Mouse (Mus musculus): Measurements from ENCODE around the gene Gna12. TPM values are rescaled to one million over a fixed set of nuclear protein-coding genes. Genes with fewer than 3 reads are reported as not detected.

Gna12 gene
- polyA plus RNA-seq, 1 experiment from 2014 or later: 65.0 TPM

DNA sequence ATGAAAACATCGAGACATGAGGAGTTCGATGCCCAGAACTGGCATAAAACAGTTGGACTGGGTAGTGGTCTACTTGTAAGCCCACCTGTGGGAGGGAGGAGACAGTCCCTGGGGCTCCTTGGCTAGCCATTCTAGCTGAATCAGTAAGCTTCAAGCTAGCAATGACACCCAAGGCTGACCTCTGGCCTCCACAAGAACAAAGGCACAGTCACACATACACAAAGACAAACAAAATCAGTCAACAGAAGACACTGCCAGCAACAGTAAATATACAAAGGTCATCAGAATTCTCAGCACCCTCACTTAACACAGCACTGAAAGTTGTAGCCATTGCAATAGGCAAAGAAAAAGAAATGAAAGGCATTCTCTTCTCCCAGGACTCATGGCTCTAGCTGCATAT is 6.8 kb downstream of the Gna12 start:
- Histone ChIP-seq H3K4me3 (ENCODE audit: low read depth, low read length) (no peak overlapping the region), H3K9me3 (ENCODE audit: control insufficient read depth, low read length) (no peaks in the 10 kb centered on the region), H3K36me3 (ENCODE audit: control insufficient read depth, insufficient read depth, low read length) (no peaks in the 10 kb centered on the region), H3K27me3 (ENCODE audit: control insufficient read depth, insufficient read depth, low read length) (no peaks in the 10 kb centered on the region), H3K4me2 (ENCODE audit: low read depth) (no peak overlapping the region), H3K4me1 (ENCODE audit: control insufficient read depth, insufficient read depth, low read length) (peaks cover 10% of the 10 kb centered on the region; the same call in 1 of the 2 replicates), H3K9ac (ENCODE audit: low read length) (no peak overlapping the region), H3K27ac (ENCODE audit: low read depth, low read length) (no peak overlapping the region)
- WGBS: 94% methylated on average over 2 of the region's 2 CpGs
- ATAC-seq (ENCODE audit: insufficient read depth, low FRiP score, low TSS enrichment) (no peak), DNase-seq (ENCODE audit: low spot score) (no peak)

DNA sequence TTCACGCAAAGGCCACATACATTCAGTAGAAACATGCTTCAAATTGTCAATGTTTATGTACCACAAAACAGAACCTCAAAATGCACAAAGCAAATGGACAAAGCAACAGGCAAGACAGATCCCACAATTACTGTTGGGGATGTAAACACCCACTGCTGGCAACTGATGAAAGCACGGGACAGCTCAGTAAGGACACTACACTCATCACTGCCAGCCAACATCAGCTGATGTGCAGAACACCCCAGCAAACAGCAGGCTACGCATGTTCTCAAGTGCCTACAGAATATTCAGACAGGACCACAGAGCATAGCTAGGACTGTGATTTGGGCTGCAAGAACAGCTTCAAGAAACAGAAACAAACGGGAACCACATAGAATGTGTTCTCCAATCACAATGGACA is 8.3 kb downstream of the Gna12 start:
- Histone ChIP-seq H3K9me3 (ENCODE audit: control insufficient read depth, low read length) (no peaks in the 10 kb centered on the region), H3K4me3 (ENCODE audit: low read depth, low read length) (no peak overlapping the region), H3K27me3 (ENCODE audit: control insufficient read depth, insufficient read depth, low read length) (no peaks in the 10 kb centered on the region), H3K36me3 (ENCODE audit: control insufficient read depth, insufficient read depth, low read length) (no peaks in the 10 kb centered on the region), H3K4me2 (ENCODE audit: low read depth) (no peak overlapping the region), H3K4me1 (ENCODE audit: control insufficient read depth, insufficient read depth, low read length) (peaks cover 3% of the 10 kb centered on the region; the same call in 1 of the 2 replicates), H3K27ac (ENCODE audit: low read depth, low read length) (no peak overlapping the region), H3K9ac (ENCODE audit: low read length) (no peak overlapping the region)
- ATAC-seq (ENCODE audit: insufficient read depth, low FRiP score, low TSS enrichment) (no peak), DNase-seq (ENCODE audit: low spot score) (no peak)
- WGBS: 94% methylated on average over 4 of the region's 4 CpGs

DNA sequence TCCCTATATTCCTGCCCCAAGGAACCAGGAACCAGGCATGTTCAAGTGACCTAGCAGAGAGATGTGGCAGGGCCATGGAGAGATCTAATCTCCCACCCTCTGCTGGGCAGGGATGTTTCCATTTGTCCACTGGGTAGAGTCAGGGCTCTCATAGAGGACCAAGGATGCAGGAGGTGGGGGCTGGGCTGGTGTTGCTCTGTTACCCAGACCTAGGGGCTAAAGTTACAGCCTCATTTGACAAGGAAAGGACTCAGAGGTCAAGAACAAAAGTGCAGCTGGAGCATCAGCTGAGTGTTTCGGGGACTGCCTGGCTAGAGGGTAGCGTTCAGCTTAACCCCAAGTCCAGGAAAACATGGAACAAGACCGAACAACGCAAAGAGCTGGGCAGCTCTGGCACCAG is 9.7 kb downstream of the Gna12 start:
- no peak overlapping the region for H3K27ac ChIP-seq (ENCODE audit: low read depth, low read length)
- H3K9ac ChIP-seq (ENCODE audit: low read length): no peak overlapping the region
- no peaks in the 10 kb centered on the region for H3K27me3 ChIP-seq (ENCODE audit: control insufficient read depth, insufficient read depth, low read length)
- no peak overlapping the region for H3K4me3 ChIP-seq (ENCODE audit: low read depth, low read length)
- no peak overlapping the region for H3K4me2 ChIP-seq (ENCODE audit: low read depth)
- no peaks in the 10 kb centered on the region for H3K36me3 ChIP-seq (ENCODE audit: control insufficient read depth, insufficient read depth, low read length)
- no peaks in the 10 kb centered on the region for H3K9me3 ChIP-seq (ENCODE audit: control insufficient read depth, low read length)
- no peak for DNase-seq (ENCODE audit: low spot score)
- peaks cover 3% of the 10 kb centered on the region; the same call in 1 of the 2 replicates for H3K4me1 ChIP-seq (ENCODE audit: control insufficient read depth, insufficient read depth, low read length)
- 79% methylated on average over 4 of the region's 4 CpGs for WGBS
- no peak for ATAC-seq (ENCODE audit: insufficient read depth, low FRiP score, low TSS enrichment)

- no peaks in the 10 kb centered on the region for H3K27me3 ChIP-seq (ENCODE audit: control insufficient read depth, insufficient read depth, low read length)
- H3K4me3 ChIP-seq (ENCODE audit: low read depth, low read length): no peak overlapping the region
- ATAC-seq (ENCODE audit: insufficient read depth, low FRiP score, low TSS enrichment): no peak
- no peak for DNase-seq (ENCODE audit: low spot score)
- WGBS: 73% methylated on average over 4 of the region's 4 CpGs
- H3K4me2 ChIP-seq (ENCODE audit: low read depth): no peak overlapping the region
- no peaks in the 10 kb centered on the region for H3K9me3 ChIP-seq (ENCODE audit: control insufficient read depth, low read length)
- H3K36me3 ChIP-seq (ENCODE audit: control insufficient read depth, insufficient read depth, low read length): no peaks in the 10 kb centered on the region
- H3K9ac ChIP-seq (ENCODE audit: low read length): no peak overlapping the region
- H3K4me1 ChIP-seq (ENCODE audit: control insufficient read depth, insufficient read depth, low read length): peaks cover 3% of the 10 kb centered on the region; the same call in 1 of the 2 replicates
- no peak overlapping the region for H3K27ac ChIP-seq (ENCODE audit: low read depth, low read length)
Measured at GRCm38 (mm10) chr5:140819594-140819993, 10.6 kb downstream of the Gna12 start.

GRCm38 (mm10) chr5:140818482-140819076 is 11.7 kb downstream of the Gna12 start:
- no peak overlapping the region for H3K4me3 ChIP-seq (ENCODE audit: low read depth, low read length)
- DNase-seq (ENCODE audit: low spot score) (no peak), ATAC-seq (ENCODE audit: insufficient read depth, low FRiP score, low TSS enrichment) (no peak)
- no peak overlapping the region for H3K4me2 ChIP-seq (ENCODE audit: low read depth)
- no peak overlapping the region for H3K9ac ChIP-seq (ENCODE audit: low read length)
- peaks cover 3% of the 10 kb centered on the region; the same call in 1 of the 2 replicates for H3K4me1 ChIP-seq (ENCODE audit: control insufficient read depth, insufficient read depth, low read length)
- no peak overlapping the region for H3K27ac ChIP-seq (ENCODE audit: low read depth, low read length)
- no peaks in the 10 kb centered on the region for H3K36me3 ChIP-seq (ENCODE audit: control insufficient read depth, insufficient read depth, low read length)
- 81% methylated on average over 5 of the region's 5 CpGs for WGBS
- H3K9me3 ChIP-seq (ENCODE audit: control insufficient read depth, low read length): no peaks in the 10 kb centered on the region
- H3K27me3 ChIP-seq (ENCODE audit: control insufficient read depth, insufficient read depth, low read length): no peaks in the 10 kb centered on the region

DNA sequence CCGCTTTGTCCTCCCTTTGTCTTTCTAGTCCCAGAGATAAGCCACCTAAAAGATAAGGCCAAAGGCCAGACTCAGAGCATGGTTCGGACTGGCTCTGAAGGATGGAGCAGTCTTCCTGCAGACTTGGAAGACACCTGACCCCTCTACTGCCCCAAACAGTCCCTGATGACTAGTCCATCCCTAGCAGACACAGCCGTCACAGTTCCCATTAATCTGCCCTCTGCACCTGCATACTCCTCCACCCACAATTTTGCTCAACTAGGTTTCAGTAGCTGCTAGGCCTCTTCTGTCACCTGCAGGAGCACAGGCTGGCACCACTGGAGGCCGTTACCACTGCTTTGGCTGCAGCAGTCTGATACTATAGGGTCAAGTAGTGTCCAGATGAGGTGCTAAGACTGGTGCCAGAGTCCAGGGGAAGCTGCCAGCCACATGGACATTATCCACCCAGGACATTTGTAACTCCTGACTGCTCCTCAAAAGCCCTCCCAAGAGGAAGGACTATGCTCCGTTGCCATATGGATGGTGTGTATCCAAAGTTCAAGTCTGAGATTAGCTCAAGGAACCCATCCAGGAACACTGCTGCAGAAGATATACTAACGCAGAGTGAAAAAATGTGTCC is 13.2 kb downstream of the Gna12 start:
- no peak overlapping the region for H3K9ac ChIP-seq (ENCODE audit: low read length)
- no peak overlapping the region for H3K4me3 ChIP-seq (ENCODE audit: low read depth, low read length)
- no peak overlapping the region for H3K27ac ChIP-seq (ENCODE audit: low read depth, low read length)
- H3K9me3 ChIP-seq (ENCODE audit: control insufficient read depth, low read length): no peaks in the 10 kb centered on the region
- 87% methylated on average over 6 of the region's 6 CpGs for WGBS
- DNase-seq (ENCODE audit: low spot score): no peak
- no peak for ATAC-seq (ENCODE audit: insufficient read depth, low FRiP score, low TSS enrichment)
- H3K27me3 ChIP-seq (ENCODE audit: control insufficient read depth, insufficient read depth, low read length): no peaks in the 10 kb centered on the region
- H3K36me3 ChIP-seq (ENCODE audit: control insufficient read depth, insufficient read depth, low read length): no peaks in the 10 kb centered on the region
- H3K4me1 ChIP-seq (ENCODE audit: control insufficient read depth, insufficient read depth, low read length): peaks cover 3% of the 10 kb centered on the region; the same call in 1 of the 2 replicates
- no peak overlapping the region for H3K4me2 ChIP-seq (ENCODE audit: low read depth)

GRCm38 (mm10) chr5:140816008-140816407 is 14.2 kb downstream of the Gna12 start:
- no peaks in the 10 kb centered on the region for H3K36me3 ChIP-seq (ENCODE audit: control insufficient read depth, insufficient read depth, low read length)
- no peak overlapping the region for H3K4me2 ChIP-seq (ENCODE audit: low read depth)
- no peaks in the 10 kb centered on the region for H3K9me3 ChIP-seq (ENCODE audit: control insufficient read depth, low read length)
- no peaks in the 10 kb centered on the region for H3K27me3 ChIP-seq (ENCODE audit: control insufficient read depth, insufficient read depth, low read length)
- H3K9ac ChIP-seq (ENCODE audit: low read length): no peak overlapping the region
- H3K27ac ChIP-seq (ENCODE audit: low read depth, low read length): no peak overlapping the region
- ATAC-seq (ENCODE audit: insufficient read depth, low FRiP score, low TSS enrichment): no peak
- no peak for DNase-seq (ENCODE audit: low spot score)
- 0 out of 2 replicates have a peak, but pooled peaks cover 3% of the 10 kb centered on the region for H3K4me1 ChIP-seq (ENCODE audit: control insufficient read depth, insufficient read depth, low read length)
- H3K4me3 ChIP-seq (ENCODE audit: low read depth, low read length): no peak overlapping the region
- 90% methylated on average over 3 of the region's 3 CpGs for WGBS

- Histone ChIP-seq H3K4me3 (ENCODE audit: low read depth, low read length) (no peak overlapping the region), H3K27ac (ENCODE audit: low read depth, low read length) (0 out of 2 replicates have a peak overlapping the region, but pooled peaks have one; percentile 20), H3K4me2 (ENCODE audit: low read depth) (no peak overlapping the region), H3K9me3 (ENCODE audit: control insufficient read depth, low read length) (no peaks in the 10 kb centered on the region), H3K9ac (ENCODE audit: low read length) (no peak overlapping the region), H3K4me1 (ENCODE audit: control insufficient read depth, insufficient read depth, low read length) (0 out of 2 replicates have a peak, but pooled peaks cover 3% of the 10 kb centered on the region), H3K36me3 (ENCODE audit: control insufficient read depth, insufficient read depth, low read length) (no peaks in the 10 kb centered on the region), H3K27me3 (ENCODE audit: control insufficient read depth, insufficient read depth, low read length) (no peaks in the 10 kb centered on the region)
- WGBS: 35% methylated on average over 9 of the region's 9 CpGs
- ATAC-seq (ENCODE audit: insufficient read depth, low FRiP score, low TSS enrichment) (no peak), DNase-seq (ENCODE audit: low spot score) (no peak)
Measured at GRCm38 (mm10) chr5:140815059-140815728, 15.0 kb downstream of the Gna12 start.

Measured in neural tube, embryonic 11.5 days (tissue).